12 mouse cellular contexts compared by ENCODE assay signal in the genomic region with DNA sequence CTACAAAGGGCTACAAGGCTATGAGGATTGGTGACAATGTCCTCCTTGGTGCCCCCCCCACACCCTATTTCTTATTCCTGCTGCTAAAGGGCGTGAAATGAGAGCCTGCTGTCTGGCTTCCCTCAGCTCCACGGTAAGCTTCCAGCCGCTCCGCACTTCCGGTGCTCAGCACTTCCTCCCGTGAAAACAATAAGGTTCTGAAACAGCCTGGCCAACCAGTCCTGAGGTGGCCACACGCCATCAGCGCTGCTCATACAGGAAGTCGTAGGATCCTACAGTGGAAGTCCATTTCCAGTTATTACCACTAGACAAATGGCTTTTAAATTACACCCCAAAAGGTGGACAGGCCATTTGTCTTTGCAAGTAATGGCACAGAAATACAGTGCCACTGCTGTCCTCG.
DNase-seq lines count a peak whose midpoint lies in the region; ATAC-seq and TF ChIP-seq lines count a peak whose summit lies in the region.
"Had no signal": no experiment of that assay in that cellular context is flagged by ENCODE, and none has a peak within 500 bp of the region (broad histone marks: within the 10 kb centered on the region; RNA-seq: fewer than 3 reads in every experiment).

No protein-coding gene starts in this region.

- H3K4me3 ChIP-seq in heart, embryonic 16.5 days (ENCODE audit: low read length), result no peak overlapping the region
- no peak overlapping the region for H3K4me3 ChIP-seq in lung, embryonic 16.5 days (ENCODE audit: low read length)
- H3K4me3 ChIP-seq in embryonic facial prominence, embryonic 14.5 days (ENCODE audit: low read depth, low read length), result no peak overlapping the region
- no peak overlapping the region for H3K4me3 ChIP-seq in limb, embryonic 14.5 days (replicated peaks; ENCODE audit: low read length)
- H3K4me3 ChIP-seq in intestine, embryonic 16.5 days (ENCODE audit: low read length), result no peak overlapping the region

- H3K9ac ChIP-seq in heart, embryonic 16.5 days (ENCODE audit: low read length), result no peak overlapping the region
- no peak overlapping the region for H3K9ac ChIP-seq in lung, embryonic 16.5 days (ENCODE audit: low read length)
- no peak overlapping the region for H3K9ac ChIP-seq in embryonic facial prominence, embryonic 14.5 days (ENCODE audit: low read depth, low read length)
- H3K9ac ChIP-seq in limb, embryonic 14.5 days (ENCODE audit: low read depth, low read length, severe bottlenecking), result no peak overlapping the region
- no peak overlapping the region for H3K9ac ChIP-seq in intestine, embryonic 16.5 days (ENCODE audit: low read depth, low read length)

- intact Hi-C loops in heart, postnatal 25 days (cut with DNase I), result loop anchor here (5.0 kb wide), 1 partner anchor 185 kb away; no protein-coding TSS in a partner anchor

- WGBS in heart, embryonic 16.5 days, result 56% methylated on average over 10 of the region's 10 CpGs
- 39% methylated on average over 10 of the region's 10 CpGs for WGBS in lung, embryonic 16.5 days
- WGBS in embryonic facial prominence, embryonic 14.5 days, result 40% methylated on average over 10 of the region's 10 CpGs
- 36% methylated on average over 10 of the region's 10 CpGs for WGBS in limb, embryonic 14.5 days
- 55% methylated on average over 10 of the region's 10 CpGs for WGBS in intestine, embryonic 16.5 days

- DNase-seq in heart, postnatal 25 days (ENCODE audit: low spot score), result no peak
- no peak for DNase-seq in lung, postnatal 10 days
- DNase-seq in embryonic facial prominence, embryonic 14.5 days (ENCODE audit: low spot score), result peak; percentile 59
- no peak for DNase-seq in limb, embryonic 14.5 days (ENCODE audit: low spot score)
- DNase-seq in MN1 (ENCODE audit: low spot score), result no peak
- DNase-seq: midbrain, embryonic 14.5 days; thymus, adult 18-20 months had no signal

- H3K36me3 ChIP-seq in heart, embryonic 16.5 days (ENCODE audit: control insufficient read depth, insufficient read depth), result no peaks in the 10 kb centered on the region
- no peaks in the 10 kb centered on the region for H3K36me3 ChIP-seq in lung, embryonic 16.5 days (ENCODE audit: control insufficient read depth, insufficient read depth, low read length)
- no peaks in the 10 kb centered on the region for H3K36me3 ChIP-seq in embryonic facial prominence, embryonic 14.5 days (ENCODE audit: control insufficient read depth, insufficient read depth, low read length)
- H3K36me3 ChIP-seq in limb, embryonic 14.5 days (ENCODE audit: control insufficient read depth, insufficient read depth, low read length), result no peaks in the 10 kb centered on the region
- no peaks in the 10 kb centered on the region for H3K36me3 ChIP-seq in intestine, embryonic 16.5 days (ENCODE audit: control insufficient read depth, insufficient read depth, low read length)

- no peaks in the 10 kb centered on the region; the same call in none of the 2 replicates for H3K4me1 ChIP-seq in heart, embryonic 16.5 days (ENCODE audit: control insufficient read depth, insufficient read depth, low read length)
- H3K4me1 ChIP-seq in lung, embryonic 16.5 days (replicated peaks; ENCODE audit: control insufficient read depth, insufficient read depth, low read length), result peaks cover 5% of the 10 kb centered on the region
- H3K4me1 ChIP-seq in embryonic facial prominence, embryonic 14.5 days (ENCODE audit: control insufficient read depth, insufficient read depth, low read length), result peaks cover 31% of the 10 kb centered on the region
- H3K4me1 ChIP-seq in limb, embryonic 14.5 days (ENCODE audit: control insufficient read depth, insufficient read depth, low read length), result peaks cover 26% of the 10 kb centered on the region
- no peaks in the 10 kb centered on the region for H3K4me1 ChIP-seq in intestine, embryonic 16.5 days (ENCODE audit: control insufficient read depth, insufficient read depth, low read length)

- H3K4me2 ChIP-seq in heart, embryonic 16.5 days (ENCODE audit: low read depth, low read length), result no peak overlapping the region
- no peak overlapping the region for H3K4me2 ChIP-seq in lung, embryonic 16.5 days (ENCODE audit: low read depth, low read length)
- no peak overlapping the region for H3K4me2 ChIP-seq in embryonic facial prominence, embryonic 14.5 days (ENCODE audit: low read depth, low read length)
- H3K4me2 ChIP-seq in limb, embryonic 14.5 days (replicated peaks; ENCODE audit: low read depth, low read length, severe bottlenecking), result 0 out of 2 replicates have a peak overlapping the region, but pooled peaks have one; percentile 2
- H3K4me2 ChIP-seq in intestine, embryonic 16.5 days (ENCODE audit: low read depth, low read length), result no peak overlapping the region

- H3K9me3 ChIP-seq in heart, embryonic 16.5 days (replicated peaks; ENCODE audit: control insufficient read depth, low read length), result no peaks in the 10 kb centered on the region
- H3K9me3 ChIP-seq in lung, embryonic 16.5 days (ENCODE audit: control insufficient read depth, low read length), result no peaks in the 10 kb centered on the region
- H3K9me3 ChIP-seq in embryonic facial prominence, embryonic 14.5 days (ENCODE audit: control insufficient read depth, low read length), result no peaks in the 10 kb centered on the region
- no peaks in the 10 kb centered on the region for H3K9me3 ChIP-seq in limb, embryonic 14.5 days (ENCODE audit: control insufficient read depth, low read length)
- no peaks in the 10 kb centered on the region for H3K9me3 ChIP-seq in intestine, embryonic 16.5 days (ENCODE audit: control insufficient read depth, low read length)

- H3K27me3 ChIP-seq in heart, embryonic 16.5 days (ENCODE audit: control insufficient read depth, insufficient read depth, low read length), result peaks cover 17% of the 10 kb centered on the region
- peaks cover 11% of the 10 kb centered on the region for H3K27me3 ChIP-seq in lung, embryonic 16.5 days (ENCODE audit: control insufficient read depth, insufficient read depth, low read depth, low read length)
- no peaks in the 10 kb centered on the region for H3K27me3 ChIP-seq in embryonic facial prominence, embryonic 14.5 days (replicated peaks; ENCODE audit: control insufficient read depth, insufficient read depth, low read length)
- H3K27me3 ChIP-seq in limb, embryonic 14.5 days (ENCODE audit: control insufficient read depth, insufficient read depth, low read length), result 0 out of 2 replicates have a peak, but pooled peaks cover 3% of the 10 kb centered on the region
- H3K27me3 ChIP-seq in intestine, embryonic 16.5 days (replicated peaks; ENCODE audit: control insufficient read depth, insufficient read depth, low read length), result no peaks in the 10 kb centered on the region

- ATAC-seq in heart, embryonic 16.5 days (replicated peaks; ENCODE audit: extremely low read depth, insufficient read depth, low FRiP score), result no peak
- peak; percentile 29; the same call in 1 of the 2 replicates for ATAC-seq in lung, embryonic 16.5 days (ENCODE audit: low read depth)
- no peak; the same call in 1 of the 2 replicates for ATAC-seq in embryonic facial prominence, embryonic 14.5 days (ENCODE audit: low read depth)
- no peak for ATAC-seq in limb, embryonic 14.5 days (ENCODE audit: low FRiP score, low read depth)
- no peak for ATAC-seq in intestine, embryonic 16.5 days
- ATAC-seq: inflammation-experienced regulatory T-cells, adult 6 months; lung, postnatal 0 days had no signal

- H3K27ac ChIP-seq in heart, embryonic 16.5 days (ENCODE audit: low read length), result peak overlapping the region; percentile 20; the same call in 1 of the 2 replicates
- H3K27ac ChIP-seq in lung, embryonic 16.5 days (ENCODE audit: low read length), result no peak overlapping the region
- no peak overlapping the region for H3K27ac ChIP-seq in embryonic facial prominence, embryonic 14.5 days (replicated peaks; ENCODE audit: low read depth, low read length)
- no peak overlapping the region for H3K27ac ChIP-seq in limb, embryonic 14.5 days (replicated peaks; ENCODE audit: low read depth, low read length)
- no peak overlapping the region for H3K27ac ChIP-seq in intestine, embryonic 16.5 days (ENCODE audit: low read length)

- no peak for TF ChIP-seq POLR2A in limb, embryonic 14.5 days (IDR thresholded peaks at IDR 0.05; ENCODE audit: borderline replicate concordance, extremely low read depth, insufficient read depth, insufficient read length)
